Mouse (Mus musculus) CH12.LX (cell line): ENCODE measurements around the gene Cmah. TPM values are rescaled to one million over a fixed set of nuclear protein-coding genes. Genes with fewer than 3 reads are reported as not detected.

Source experiments
- DNase-seq: peaks from one replicate; pipeline ENCODE4 v3.0.0-alpha.2; 2013; ENCODE audit errors: extremely low read depth
- H3K27ac ChIP-seq: 2 replicates; pipeline ENCODE4 v1.5.1; 2012; ENCODE audit warnings: low read depth, mild to moderate bottlenecking, control low read depth, moderate library complexity; ENCODE audit not compliant: insufficient read depth
- H3K27me3 ChIP-seq: replicated peaks from 2 replicates; pipeline ENCODE3; 2012; ENCODE audit warnings: inconsistent platforms
- H3K36me3 ChIP-seq, 2 experiments: replicated peaks in 1 of 2; 2 replicates each; pipeline versions ENCODE3 to v1.6.1; 2012; ENCODE audit warnings: inconsistent platforms in 1 of 2, low read length in 1 of 2, mild to moderate bottlenecking in 1 of 2, mixed read lengths in 1 of 2, moderate library complexity in 1 of 2; ENCODE audit not compliant: control insufficient read depth in 1 of 2, insufficient read depth in 1 of 2
- H3K4me1 ChIP-seq, 2 experiments: 2 replicates each; pipeline ENCODE4 v1.6.1; 2012; ENCODE audit warnings: inconsistent platforms in 1 of 2, moderate library complexity in 1 of 2; ENCODE audit not compliant: insufficient read depth in 2 of 2, control insufficient read depth in 1 of 2
- H3K4me2 ChIP-seq: 2 replicates; pipeline ENCODE4 v1.6.1; 2012; ENCODE audit warnings: low read depth, mild to moderate bottlenecking, control low read depth; ENCODE audit not compliant: poor library complexity, insufficient read depth, severe bottlenecking
- H3K4me3 ChIP-seq, 3 experiments: fragments of 150-350 bp in 1 of 3; sonication (generic) in 1 of 3; replicated peaks in 1 of 3; 2 replicates each; pipeline versions ENCODE3 to v1.5.1; 2011 to 2012; ENCODE audit warnings: low read depth in 2 of 3, low read length in 2 of 3, mild to moderate bottlenecking in 2 of 3, moderate library complexity in 2 of 3, control low read depth in 1 of 3, improper control_type of control experiment in 1 of 3, inconsistent platforms in 1 of 3, mixed read lengths in 1 of 3; ENCODE audit not compliant: poor library complexity in 1 of 3
- H3K79me2 ChIP-seq: replicated peaks from 2 replicates; pipeline ENCODE4 v1.6.1; 2012; ENCODE audit warnings: mild to moderate bottlenecking, moderate library complexity; ENCODE audit not compliant: control insufficient read depth, poor library complexity, insufficient read depth, severe bottlenecking; ENCODE audit errors: extremely low read depth
- H3K9ac ChIP-seq: 2 replicates; pipeline ENCODE4 v1.6.1; 2012; ENCODE audit warnings: low read depth, mild to moderate bottlenecking, control low read depth, moderate library complexity; ENCODE audit not compliant: insufficient read depth
- H3K9me3 ChIP-seq: replicated peaks from 2 replicates; pipeline ENCODE3; 2012; ENCODE audit warnings: low read length, inconsistent platforms, mixed read lengths
- BHLHE40 ChIP-seq: IDR thresholded peaks from 2 replicates; pipeline ENCODE4 v1.6.1; 2011; ENCODE audit warnings: mild to moderate bottlenecking, low read depth, low read length, improper control_type of control experiment
- CHD1 ChIP-seq: IDR thresholded peaks from 2 replicates; pipeline ENCODE4 v1.6.1; 2012; ENCODE audit warnings: low read depth, low read length, improper control_type of control experiment, inconsistent platforms
- CHD2 ChIP-seq: IDR thresholded peaks from 2 replicates; pipeline ENCODE4 v1.6.1; 2011; ENCODE audit warnings: low read length, improper control_type of control experiment
- CTCF ChIP-seq, 2 experiments: IDR thresholded peaks in 1 of 2; conservative IDR thresholded peaks in 1 of 2; 2 replicates each; pipeline ENCODE4 v1.5.1; 2011 to 2012; ENCODE audit warnings: low read depth in 2 of 2, low read length in 2 of 2, improper control_type of control experiment in 1 of 2, inconsistent platforms in 1 of 2, mild to moderate bottlenecking in 1 of 2, moderate library complexity in 1 of 2
- E2F4 ChIP-seq: IDR thresholded peaks from 2 replicates; pipeline ENCODE4 v1.6.1; 2011; ENCODE audit warnings: low read depth, low read length, improper control_type of control experiment; ENCODE audit not compliant: insufficient replicate concordance
- ELF1 ChIP-seq: IDR thresholded peaks from 2 replicates; pipeline ENCODE4 v1.6.1; 2014; ENCODE audit warnings: low read depth, mild to moderate bottlenecking, inconsistent platforms, low read length, improper control_type of control experiment
- EP300 ChIP-seq: IDR thresholded peaks from 2 replicates; pipeline ENCODE4 v1.6.1; 2011; ENCODE audit warnings: low read length, improper control_type of control experiment
- ETS1 ChIP-seq: conservative IDR thresholded peaks from 2 replicates; pipeline ENCODE4 v1.6.1; 2012; ENCODE audit warnings: low read depth, mild to moderate bottlenecking, inconsistent platforms, low read length, improper control_type of control experiment, moderate library complexity
- HCFC1 ChIP-seq: IDR thresholded peaks from 2 replicates; pipeline ENCODE4 v1.6.1; 2012; ENCODE audit warnings: low read depth, mild to moderate bottlenecking, inconsistent platforms, low read length, improper control_type of control experiment
- IRF4 ChIP-seq: IDR thresholded peaks from 2 replicates; pipeline ENCODE4 v1.6.1; 2014; ENCODE audit warnings: low read depth, mild to moderate bottlenecking, inconsistent platforms, low read length, improper control_type of control experiment
- JUN ChIP-seq: IDR thresholded peaks from 2 replicates; pipeline ENCODE4 v1.6.1; 2011; ENCODE audit warnings: low read depth, mild to moderate bottlenecking, low read length, improper control_type of control experiment, moderate library complexity; ENCODE audit not compliant: insufficient read depth
- MAFK ChIP-seq: IDR thresholded peaks from 2 replicates; pipeline ENCODE4 v1.6.1; 2011; ENCODE audit warnings: low read length, improper control_type of control experiment; ENCODE audit not compliant: insufficient replicate concordance
- MAZ ChIP-seq: IDR thresholded peaks from 2 replicates; pipeline ENCODE4 v1.6.1; 2012; ENCODE audit warnings: low read depth, mild to moderate bottlenecking, inconsistent platforms, low read length, improper control_type of control experiment, moderate library complexity
- MEF2A ChIP-seq: IDR thresholded peaks from 2 replicates; pipeline ENCODE4 v1.6.1; 2014; ENCODE audit warnings: low read depth, mild to moderate bottlenecking, inconsistent platforms, low read length, improper control_type of control experiment, borderline replicate concordance
- MXI1 ChIP-seq: IDR thresholded peaks from 2 replicates; pipeline ENCODE4 v1.6.1; 2011; ENCODE audit warnings: mild to moderate bottlenecking, low read depth, low read length, improper control_type of control experiment
- MYC ChIP-seq: IDR thresholded peaks from 2 replicates; pipeline ENCODE4 v1.6.1; 2011; ENCODE audit warnings: low read depth, mild to moderate bottlenecking, improper control_type of control experiment, low read length
- NELFE ChIP-seq: IDR thresholded peaks from 2 replicates; pipeline ENCODE4 v1.6.1; 2011; ENCODE audit warnings: low read depth, low read length, improper control_type of control experiment
- NRF1 ChIP-seq: IDR thresholded peaks from 2 replicates; pipeline ENCODE4 v1.6.1; 2014; ENCODE audit warnings: low read depth, mild to moderate bottlenecking, inconsistent platforms, low read length, improper control_type of control experiment, moderate library complexity
- PAX5 ChIP-seq: IDR thresholded peaks from 2 replicates; pipeline ENCODE4 v1.6.1; 2012; ENCODE audit warnings: low read length, inconsistent platforms, mixed read lengths
- POLR2A ChIP-seq: IDR thresholded peaks from 2 replicates; pipeline ENCODE4 v1.6.1; 2011; ENCODE audit warnings: low read depth, mild to moderate bottlenecking, improper control_type of control experiment, low read length
- RAD21 ChIP-seq: IDR thresholded peaks from 2 replicates; pipeline ENCODE4 v1.6.1; 2011; ENCODE audit warnings: low read depth, mild to moderate bottlenecking, low read length, improper control_type of control experiment, moderate library complexity
- SMC3 ChIP-seq: IDR thresholded peaks from 2 replicates; pipeline ENCODE4 v1.6.1; 2011; ENCODE audit warnings: low read depth, low read length, improper control_type of control experiment
- TBP ChIP-seq: conservative IDR thresholded peaks from 2 replicates; pipeline ENCODE4 v1.6.1; 2011; ENCODE audit warnings: low read depth, low read length, improper control_type of control experiment
- TCF12 ChIP-seq: IDR thresholded peaks from 2 replicates; pipeline ENCODE4 v1.6.1; 2014; ENCODE audit warnings: low read depth, mild to moderate bottlenecking, inconsistent platforms, low read length, improper control_type of control experiment
- UBTF ChIP-seq: IDR thresholded peaks from 2 replicates; pipeline ENCODE4 v1.6.1; 2012; ENCODE audit warnings: low read depth, mild to moderate bottlenecking, inconsistent platforms, low read length, improper control_type of control experiment, moderate library complexity
- USF1 ChIP-seq: IDR thresholded peaks from 2 replicates; pipeline ENCODE4 v1.6.1; 2014; ENCODE audit warnings: low read depth, mild to moderate bottlenecking, inconsistent platforms, low read length, improper control_type of control experiment
- dilution Hi-C: fragments of 300-500 bp; cut with MboI; formaldehyde crosslinking; loops from 2 replicates; pipeline ENCODE4 v1.14.3; 2020; ENCODE audit warnings: low sequenced_read_pairs; ENCODE audit not compliant: extremely low pct_unique_long_range_greater_than_20kb, extremely low pct_ligation_motif_present
- in situ Hi-C: fragments of 300-500 bp; cut with MboI; formaldehyde crosslinking; loops from 3 replicates; pipeline ENCODE4 v1.14.3; 2019; ENCODE audit warnings: low sequenced_read_pairs, low pct_ligation_motif_present, low pct_unique_long_range_greater_than_20kb, mixed read lengths
- polyA plus RNA-seq: library from polyadenylated mRNA; unstranded; fragments of >175 nt; gene quantifications from 2 replicates; pipeline ENCODE4 v1.2.1, GENCODE M21; 2012; ENCODE audit warnings: low read depth; ENCODE audit not compliant: insufficient read length
- total RNA-seq, 2 experiments: library from RNA; depleted of rRNA; stranded (reverse); fragments of 300-350 nt in 1 of 2; fragments of >200 nt in 1 of 2; gene quantifications; 2 replicates each; pipeline ENCODE4 v1.2.3; 2012 to 2014

Cmah gene
- total and polyA plus RNA-seq, 3 experiments, result 5.0 to 17.4 (median 5.5) TPM

GRCm38 (mm10) chr13:24508917-24509316 is 181.7 kb downstream of the Cmah start:
- Histone ChIP-seq H3K9me3 (peaks cover 8% of the 10 kb centered on the region), H3K4me1 (peaks cover 19 to 75% of the 10 kb centered on the region in 2 experiments), H3K36me3 (peaks cover 12 to 60% of the 10 kb centered on the region in 2 experiments), H3K9ac (peak overlapping the region; percentile 9; the same call in 1 of the 2 replicates), H3K4me2 (peak overlapping the region; percentile 42), H3K4me3 (no peak overlapping the region), H3K27ac (no peak overlapping the region), H3K27me3 (no peaks in the 10 kb centered on the region), H3K79me2 (no peaks in the 10 kb centered on the region; the same call in 1 of the 2 replicates)
- DNase-seq, result no peak
- TF ChIP-seq TBP, result no peak
- TF ChIP-seq NELFE, result no peak
- no peak for TF ChIP-seq PAX5
- peak; percentile 32; the same call in 1 of the 2 replicates for TF ChIP-seq BHLHE40
- 0 out of 2 replicates have a peak, but pooled peaks have one; percentile 15 for TF ChIP-seq ETS1
- 0 out of 2 replicates have a peak, but pooled peaks have one; percentile 20 for TF ChIP-seq ELF1
- peak; percentile 77 for TF ChIP-seq EP300
- TF ChIP-seq MEF2A, result 0 out of 2 replicates have a peak, but pooled peaks have one; percentile 19
- no peak for TF ChIP-seq USF1
- TF ChIP-seq POLR2A, result no peak
- TF ChIP-seq IRF4, result peak; percentile 82
- no peak for TF ChIP-seq MAFK
- no peak for TF ChIP-seq MXI1
- in situ Hi-C loops (no loop called here), dilution Hi-C loops (no loop called here)

- TF ChIP-seq TCF12 (no peak), CHD2 (no peak), PAX5 (no peak), MEF2A (no peak), USF1 (no peak), ETS1 (no peak), SMC3 (no peak), CHD1 (no peak), NRF1 (no peak), E2F4 (no peak), MAZ (no peak), BHLHE40 (no peak), JUN (no peak), CTCF (conservative IDR thresholded peaks at IDR 0.05 in 1 of 2, IDR thresholded peaks at IDR 0.05 in 1 of 2; ENCODE audit: low read depth in 2 of 2, low read length in 2 of 2) (no peak), UBTF (no peak), RAD21 (no peak), MYC (no peak), HCFC1 (no peak), ELF1 (no peak), MXI1 (no peak)
- in situ Hi-C loops (no loop called here), dilution Hi-C loops (no loop called here)
- Histone ChIP-seq H3K27ac (no peak overlapping the region), H3K4me3 (no peak overlapping the region), H3K9ac (no peak overlapping the region), H3K79me2 (no peaks in the 10 kb centered on the region; the same call in 1 of the 2 replicates), H3K4me2 (no peak overlapping the region), H3K36me3 (peaks cover 5 to 45% of the 10 kb centered on the region in 2 experiments), H3K9me3 (peaks cover 2% of the 10 kb centered on the region), H3K4me1 (peaks cover 23 to 85% of the 10 kb centered on the region in 2 experiments), H3K27me3 (no peaks in the 10 kb centered on the region)
- DNase-seq, result no peak
Measured at GRCm38 (mm10) chr13:24511367-24511766, 184.2 kb downstream of the Cmah start.
